Mouse (Mus musculus) cortical plate, adult 2 months (tissue): ENCODE data around the gene Trip11. TPM values are rescaled to one million over a fixed set of nuclear protein-coding genes. Genes with fewer than 3 reads are reported as not detected.

Experiments used
- H3K27ac ChIP-seq: fragments of 200-500 bp; 2 replicates; pipeline ENCODE4 v1.5.1; 2012; ENCODE audit warnings: low read length, control low read depth, inconsistent platforms; ENCODE audit not compliant: insufficient read depth
- H3K4me1 ChIP-seq: fragments of 200-500 bp; 2 replicates; pipeline ENCODE4 v1.6.1; 2011; ENCODE audit warnings: low read length; ENCODE audit not compliant: control insufficient read depth, insufficient read depth
- H3K4me3 ChIP-seq: fragments of 200-500 bp; 2 replicates; pipeline ENCODE4 v1.5.1; 2011; ENCODE audit warnings: mild to moderate bottlenecking, low read length, control low read depth; ENCODE audit not compliant: insufficient read depth
- CTCF ChIP-seq: fragments of 200-500 bp; IDR thresholded peaks from 2 replicates; pipeline ENCODE4 v1.5.1; 2011; ENCODE audit warnings: mild to moderate bottlenecking, control low read depth, low read length; ENCODE audit not compliant: insufficient read depth; ENCODE audit errors: extremely low read depth
- POLR2A ChIP-seq: fragments of 200-500 bp; IDR thresholded peaks from 2 replicates; pipeline ENCODE4 v1.6.1; 2011; ENCODE audit warnings: mild to moderate bottlenecking, low read length, control low read depth; ENCODE audit not compliant: insufficient read depth; ENCODE audit errors: extremely low read depth
- polyA plus RNA-seq: library from polyadenylated mRNA; depleted of rRNA; stranded (reverse); fragments of >200 nt; gene quantifications from 2 replicates; pipeline ENCODE4 v1.2.3, GENCODE M21; 2012

Trip11 gene
- polyA plus RNA-seq, 1 experiment = 11.1 TPM

DNA sequence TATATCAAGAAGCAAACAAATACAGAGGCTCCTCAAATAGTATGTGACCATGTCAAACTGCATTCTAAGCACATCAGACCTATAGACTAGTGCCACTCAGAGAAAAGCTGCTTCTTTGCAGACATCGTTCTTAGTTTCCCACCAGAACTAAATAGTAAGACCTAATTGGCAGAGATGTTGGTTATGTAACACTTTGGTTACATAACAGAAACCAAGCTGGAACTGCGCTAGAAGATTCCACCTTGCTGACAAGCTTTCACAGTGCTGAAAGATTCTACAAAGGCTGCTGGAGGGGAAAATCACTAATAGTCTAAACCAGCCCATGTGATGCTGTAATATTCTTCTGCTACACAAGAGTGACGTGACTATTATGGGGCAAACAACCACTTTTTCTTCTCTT lies 22.2 kb upstream of the Trip11 start:
- Histone ChIP-seq H3K4me1 (no peaks in the 10 kb centered on the region; the same call in 1 of the 2 replicates), H3K27ac (no peak overlapping the region), H3K4me3 (no peak overlapping the region)
- no peak for TF ChIP-seq CTCF
- no peak for TF ChIP-seq POLR2A

DNA sequence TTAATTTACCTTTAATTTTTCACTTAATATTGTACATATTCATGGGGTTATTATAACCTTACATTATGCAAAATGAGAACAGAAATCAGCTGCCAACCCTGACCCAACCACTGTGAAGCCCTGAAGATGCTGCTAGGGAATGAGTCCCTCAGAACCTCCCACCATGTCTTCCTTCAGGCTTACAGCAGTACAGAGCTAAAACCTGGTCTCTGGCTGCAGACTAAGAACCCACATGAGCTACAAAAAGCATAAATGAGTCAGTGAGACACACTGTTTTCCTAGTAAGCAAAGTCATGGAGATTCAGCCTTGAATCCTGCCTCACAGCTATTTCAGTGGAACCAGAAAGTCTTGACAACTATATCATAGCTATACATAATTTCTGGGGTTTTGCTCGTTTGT lies 15.4 kb upstream of the Trip11 start:
- Histone ChIP-seq H3K4me3 (no peak overlapping the region), H3K27ac (no peak overlapping the region), H3K4me1 (no peaks in the 10 kb centered on the region)
- no peak for TF ChIP-seq CTCF
- TF ChIP-seq POLR2A = no peak

DNA sequence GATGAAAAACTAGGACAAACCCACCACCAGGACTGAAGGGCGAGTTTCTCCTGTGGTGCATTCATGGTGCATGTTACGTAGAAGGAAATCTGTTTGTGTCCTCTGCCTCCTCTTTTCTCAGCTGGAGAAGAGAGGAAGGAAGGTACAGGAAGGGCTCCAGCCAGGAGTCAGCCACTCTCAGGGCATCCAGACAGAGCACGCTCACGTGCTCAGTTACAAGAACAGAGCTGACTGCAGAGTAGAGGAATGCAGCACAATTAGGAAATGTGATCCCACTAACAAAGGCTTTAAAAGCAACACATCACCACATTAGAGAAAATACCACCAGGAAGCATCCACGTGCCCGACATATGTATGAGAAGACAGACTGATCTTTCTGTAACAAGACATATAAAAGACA lies 9.2 kb upstream of the Trip11 start:
- H3K4me1 ChIP-seq = no peaks in the 10 kb centered on the region
- no peak overlapping the region for H3K4me3 ChIP-seq
- TF ChIP-seq CTCF (no peak), POLR2A (no peak)
- H3K27ac ChIP-seq = no peak overlapping the region

DNA sequence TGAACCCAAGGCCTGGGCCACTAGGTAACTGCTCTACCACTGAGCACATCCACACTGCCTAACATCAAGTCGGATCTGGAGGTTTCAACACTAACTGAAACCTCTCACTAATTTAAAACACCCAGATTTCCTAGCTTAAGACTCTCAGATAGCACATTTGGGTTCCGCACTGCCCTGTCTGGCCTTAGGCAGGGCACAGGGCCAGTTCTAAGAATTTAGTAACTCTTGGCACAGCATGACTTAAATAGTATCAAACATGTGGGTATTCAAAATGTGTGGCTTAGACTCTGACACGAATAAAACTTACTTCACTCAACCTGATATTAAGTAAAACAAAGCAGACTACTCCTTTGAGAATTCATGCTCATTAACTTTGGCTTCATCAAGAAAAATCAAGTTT lies 6.8 kb upstream of the Trip11 start:
- no peaks in the 10 kb centered on the region for H3K4me1 ChIP-seq
- H3K4me3 ChIP-seq = no peak overlapping the region
- H3K27ac ChIP-seq = no peak overlapping the region
- TF ChIP-seq POLR2A = no peak
- TF ChIP-seq CTCF = no peak

DNA sequence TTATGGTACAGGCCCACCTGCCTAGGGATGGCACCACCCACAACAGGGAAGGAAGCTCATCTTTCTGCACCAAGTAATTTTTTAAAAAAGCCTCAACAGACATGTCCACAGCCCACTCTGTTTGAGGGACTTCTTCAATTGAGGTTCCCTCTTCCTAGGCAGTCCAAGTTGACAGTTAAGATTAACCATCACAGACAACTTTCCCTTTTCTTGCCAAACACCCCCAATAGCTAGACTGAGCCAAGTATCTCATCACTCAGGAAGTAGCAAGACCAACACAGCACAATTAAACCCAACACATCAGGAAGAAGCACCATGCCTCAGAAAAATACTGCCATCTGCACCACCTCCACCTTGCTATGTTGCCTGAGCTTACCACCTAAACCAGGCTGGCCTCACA lies 4.1 kb upstream of the Trip11 start:
- TF ChIP-seq POLR2A (no peak), CTCF (no peak)
- no peak overlapping the region for H3K4me3 ChIP-seq
- no peak overlapping the region for H3K27ac ChIP-seq
- H3K4me1 ChIP-seq = 0 out of 2 replicates have a peak, but pooled peaks cover 2% of the 10 kb centered on the region

DNA sequence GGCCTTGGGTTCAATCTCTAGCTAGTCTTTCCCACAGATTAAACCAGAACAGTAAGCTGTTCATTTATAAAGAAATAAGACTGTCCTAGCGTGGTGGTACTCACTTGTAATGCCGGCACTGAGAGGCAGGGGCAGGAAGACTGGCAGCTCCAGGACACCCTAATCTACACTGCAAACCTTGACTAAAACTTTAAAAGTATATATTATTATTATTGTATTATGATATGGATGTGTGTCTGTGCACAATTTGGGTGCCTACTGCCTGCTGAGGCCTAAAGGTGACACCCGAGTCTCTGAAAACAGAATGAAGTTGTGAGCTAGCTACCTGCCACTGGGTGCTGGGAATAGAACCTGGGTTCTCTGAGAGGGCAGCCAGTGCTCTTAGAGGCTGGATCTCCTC lies 1.7 kb downstream of the Trip11 start:
- TF ChIP-seq POLR2A = no peak
- no peak for TF ChIP-seq CTCF
- peaks cover 2% of the 10 kb centered on the region; the same call in 1 of the 2 replicates for H3K4me1 ChIP-seq
- H3K4me3 ChIP-seq = no peak overlapping the region
- H3K27ac ChIP-seq = no peak overlapping the region

DNA sequence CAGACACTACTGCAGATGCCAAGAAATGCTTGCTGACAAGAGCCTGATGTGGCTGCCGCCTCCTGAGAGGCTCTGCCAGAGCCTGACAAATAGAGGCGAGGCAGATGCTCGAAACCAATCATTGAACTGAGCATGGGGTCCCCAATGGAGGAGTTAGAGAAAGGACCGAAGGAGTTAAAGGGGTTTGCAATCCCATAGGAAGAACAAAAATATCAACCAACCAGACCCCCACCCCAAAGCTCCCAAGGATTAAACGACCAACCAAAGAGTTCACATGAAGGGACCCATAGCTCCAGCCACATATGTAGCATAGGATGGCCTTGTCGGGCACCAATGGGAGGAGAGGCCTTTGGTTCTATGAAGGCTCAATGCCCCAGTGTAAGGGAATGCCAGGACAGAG lies 2.7 kb downstream of the Trip11 start:
- no peak overlapping the region for H3K27ac ChIP-seq
- TF ChIP-seq POLR2A = no peak
- no peak for TF ChIP-seq CTCF
- H3K4me1 ChIP-seq = peaks cover 2% of the 10 kb centered on the region; the same call in 1 of the 2 replicates
- no peak overlapping the region for H3K4me3 ChIP-seq

DNA sequence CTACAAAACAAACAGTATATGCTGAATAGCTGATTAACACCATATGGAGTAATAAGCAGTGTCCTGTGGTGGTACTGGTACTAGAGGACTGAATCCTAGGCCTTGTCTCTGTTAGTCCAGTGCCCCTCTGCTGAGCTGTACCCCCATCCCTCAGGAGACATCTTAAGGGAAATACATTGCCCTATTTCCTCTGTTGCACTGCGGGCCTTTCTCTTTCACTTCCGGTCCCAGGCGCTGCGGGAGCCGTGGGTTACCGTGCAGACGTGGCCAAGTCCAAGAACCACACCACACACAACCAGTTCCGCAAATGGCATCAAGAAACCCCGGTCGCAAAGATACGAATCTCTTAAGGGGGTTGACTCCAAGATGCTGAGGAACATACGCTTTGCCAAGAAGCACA lies 7.2 kb downstream of the Trip11 start:
- Histone ChIP-seq H3K27ac (no peak overlapping the region), H3K4me1 (no peaks in the 10 kb centered on the region), H3K4me3 (no peak overlapping the region)
- no peak for TF ChIP-seq POLR2A

DNA sequence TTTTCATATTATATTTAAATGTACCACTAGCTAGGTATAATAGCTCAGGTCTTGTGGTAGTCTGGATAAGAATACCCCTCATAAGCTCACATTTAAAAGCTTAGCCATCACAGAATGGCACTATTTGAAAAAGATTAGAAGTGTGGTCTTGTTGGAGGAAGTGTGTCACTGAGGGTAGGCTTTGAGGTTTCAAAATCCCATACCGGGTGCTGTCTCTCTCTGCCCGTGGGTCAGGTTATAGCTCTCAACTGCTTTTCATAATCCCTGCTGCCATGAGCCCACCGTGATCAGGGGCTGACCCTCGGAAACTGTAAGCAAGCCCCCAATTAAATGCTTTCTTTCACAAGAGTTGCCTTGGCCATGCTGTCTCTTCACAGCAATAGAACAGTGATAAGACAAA lies 8.2 kb downstream of the Trip11 start:
- Histone ChIP-seq H3K4me1 (no peaks in the 10 kb centered on the region), H3K4me3 (no peak overlapping the region), H3K27ac (no peak overlapping the region)
- TF ChIP-seq CTCF = no peak
- TF ChIP-seq POLR2A = no peak

DNA sequence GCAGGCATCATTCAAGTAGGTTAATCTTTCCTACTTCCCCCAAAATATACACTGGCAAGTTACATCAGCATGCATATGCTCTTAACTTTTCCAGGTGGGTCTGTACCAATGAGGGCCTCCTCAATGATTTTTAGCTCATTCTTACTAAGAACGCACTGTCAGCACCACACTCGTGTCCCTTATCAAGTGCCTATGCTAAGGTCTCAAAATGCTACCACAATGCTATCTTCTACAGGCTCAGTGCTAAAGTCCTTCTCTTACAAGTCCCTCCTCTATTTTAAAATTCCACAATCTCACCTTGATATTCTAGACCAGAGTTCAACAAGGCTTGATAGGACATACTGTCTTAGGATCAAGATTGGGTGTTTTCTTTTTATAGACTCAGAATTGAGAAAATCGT lies 8.9 kb downstream of the Trip11 start:
- H3K4me3 ChIP-seq = no peak overlapping the region
- H3K4me1 ChIP-seq = no peaks in the 10 kb centered on the region
- no peak overlapping the region for H3K27ac ChIP-seq
- no peak for TF ChIP-seq POLR2A
- no peak for TF ChIP-seq CTCF
